Mouse (Mus musculus): ENCODE measurements around the gene Ptpre. TPM values are rescaled to one million over a fixed set of nuclear protein-coding genes. Genes with fewer than 3 reads are reported as not detected.
"Not testable (repeated sequence)": the region's sequence is repeated elsewhere in the genome, so short reads cannot be mapped to it uniquely, and the experiment has no call there.

Ptpre gene
- polyA plus RNA-seq (2014; fragmentation: Nextera tagmentation; extraction: Ambion mirVana), result 2.3 and 2.7 TPM in 2 replicates

GRCm38 (mm10) chr7:135537341-135537901, at the start of gene Ptpre:
Gene Ptpre (plus strand): TSS chr7:135537481.
- peak within 1 kb of the TSS; percentile 63 for H3K4me3 ChIP-seq (ENCODE audit: low read depth, low read length)
- no peak within 1 kb of the TSS; the same call in 1 of the 2 replicates for H3K9ac ChIP-seq (replicated peaks; ENCODE audit: low read depth, low read length)
- H3K27me3 ChIP-seq (ENCODE audit: control insufficient read depth, insufficient read depth, low read length), result peaks cover 5% of the 10 kb centered on the region; the same call in 1 of the 2 replicates
- no peaks in the 10 kb centered on the region for H3K36me3 ChIP-seq (ENCODE audit: control insufficient read depth, insufficient read depth, low read length)
- H3K4me2 ChIP-seq (replicated peaks; ENCODE audit: low read depth, low read length), result peak within 1 kb of the TSS; percentile 99
- no peaks in the 10 kb centered on the region for H3K4me1 ChIP-seq (ENCODE audit: control insufficient read depth, insufficient read depth, low read length)
- WGBS, result 5% methylated on average over 28 of the region's 28 CpGs
- H3K9me3 ChIP-seq (ENCODE audit: control insufficient read depth, low read depth, low read length), result no peaks in the 10 kb centered on the region
- H3K27ac ChIP-seq (ENCODE audit: low read length), result no peak within 1 kb of the TSS
- ATAC-seq (ENCODE audit: insufficient number of reproducible peaks, insufficient read depth, low FRiP score, low read depth), result peak; percentile 94

- no peaks in the 10 kb centered on the region for H3K27me3 ChIP-seq (ENCODE audit: control insufficient read depth, insufficient read depth, low read length)
- H3K9ac ChIP-seq (replicated peaks; ENCODE audit: low read depth, low read length), result no peak overlapping the region
- no peak for ATAC-seq (ENCODE audit: insufficient number of reproducible peaks, insufficient read depth, low FRiP score, low read depth)
- no peak overlapping the region for H3K27ac ChIP-seq (ENCODE audit: low read length)
- H3K4me1 ChIP-seq (ENCODE audit: control insufficient read depth, insufficient read depth, low read length), result no peaks in the 10 kb centered on the region
- no peak overlapping the region for H3K4me2 ChIP-seq (replicated peaks; ENCODE audit: low read depth, low read length)
- H3K4me3 ChIP-seq (ENCODE audit: low read depth, low read length), result no peak overlapping the region
- H3K9me3 ChIP-seq (ENCODE audit: control insufficient read depth, low read depth, low read length), result no peaks in the 10 kb centered on the region
- no peaks in the 10 kb centered on the region for H3K36me3 ChIP-seq (ENCODE audit: control insufficient read depth, insufficient read depth, low read length)
- 69% methylated on average over 6 of the region's 6 CpGs for WGBS
Observed at GRCm38 (mm10) chr7:135488214-135488810, 49.0 kb upstream of the Ptpre start.

- ATAC-seq (ENCODE audit: insufficient number of reproducible peaks, insufficient read depth, low FRiP score, low read depth), result no peak
- no peaks in the 10 kb centered on the region for H3K36me3 ChIP-seq (ENCODE audit: control insufficient read depth, insufficient read depth, low read length)
- H3K4me2 ChIP-seq (replicated peaks; ENCODE audit: low read depth, low read length), result no peak overlapping the region
- H3K4me3 ChIP-seq (ENCODE audit: low read depth, low read length), result no peak overlapping the region
- 76% methylated on average over 9 of the region's 9 CpGs for WGBS
- H3K9ac ChIP-seq (replicated peaks; ENCODE audit: low read depth, low read length), result no peak overlapping the region
- no peaks in the 10 kb centered on the region for H3K9me3 ChIP-seq (ENCODE audit: control insufficient read depth, low read depth, low read length)
- no peak overlapping the region for H3K27ac ChIP-seq (ENCODE audit: low read length)
- H3K27me3 ChIP-seq (ENCODE audit: control insufficient read depth, insufficient read depth, low read length), result no peaks in the 10 kb centered on the region
- H3K4me1 ChIP-seq (ENCODE audit: control insufficient read depth, insufficient read depth, low read length), result no peaks in the 10 kb centered on the region
Observed at GRCm38 (mm10) chr7:135489724-135490499, 47.4 kb upstream of the Ptpre start.

GRCm38 (mm10) chr7:135490500-135490886, 46.8 kb upstream of the Ptpre start:
- no peak overlapping the region for H3K9ac ChIP-seq (replicated peaks; ENCODE audit: low read depth, low read length)
- H3K4me1 ChIP-seq (ENCODE audit: control insufficient read depth, insufficient read depth, low read length), result no peaks in the 10 kb centered on the region
- WGBS, result 54% methylated on average over 8 of the region's 8 CpGs
- no peaks in the 10 kb centered on the region for H3K36me3 ChIP-seq (ENCODE audit: control insufficient read depth, insufficient read depth, low read length)
- H3K27me3 ChIP-seq (ENCODE audit: control insufficient read depth, insufficient read depth, low read length), result no peaks in the 10 kb centered on the region
- no peak overlapping the region for H3K4me3 ChIP-seq (ENCODE audit: low read depth, low read length)
- no peaks in the 10 kb centered on the region for H3K9me3 ChIP-seq (ENCODE audit: control insufficient read depth, low read depth, low read length)
- no peak for ATAC-seq (ENCODE audit: insufficient number of reproducible peaks, insufficient read depth, low FRiP score, low read depth)
- no peak overlapping the region for H3K27ac ChIP-seq (ENCODE audit: low read length)
- no peak overlapping the region for H3K4me2 ChIP-seq (replicated peaks; ENCODE audit: low read depth, low read length)

GRCm38 (mm10) chr7:135495303-135495702, 42.0 kb upstream of the Ptpre start:
- Histone ChIP-seq H3K27ac (ENCODE audit: low read length) (no peak overlapping the region), H3K4me1 (ENCODE audit: control insufficient read depth, insufficient read depth, low read length) (no peaks in the 10 kb centered on the region), H3K36me3 (ENCODE audit: control insufficient read depth, insufficient read depth, low read length) (no peaks in the 10 kb centered on the region), H3K9ac (replicated peaks; ENCODE audit: low read depth, low read length) (no peak overlapping the region), H3K4me3 (ENCODE audit: low read depth, low read length) (no peak overlapping the region), H3K27me3 (ENCODE audit: control insufficient read depth, insufficient read depth, low read length) (no peaks in the 10 kb centered on the region), H3K9me3 (ENCODE audit: control insufficient read depth, low read depth, low read length) (no peaks in the 10 kb centered on the region), H3K4me2 (replicated peaks; ENCODE audit: low read depth, low read length) (no peak overlapping the region)
- no peak for ATAC-seq (ENCODE audit: insufficient number of reproducible peaks, insufficient read depth, low FRiP score, low read depth)
- WGBS, result 34% methylated on average over 3 of the region's 3 CpGs

- Histone ChIP-seq H3K4me3 (ENCODE audit: low read depth, low read length) (no peak overlapping the region), H3K27ac (ENCODE audit: low read length) (no peak overlapping the region), H3K27me3 (ENCODE audit: control insufficient read depth, insufficient read depth, low read length) (no peaks in the 10 kb centered on the region), H3K36me3 (ENCODE audit: control insufficient read depth, insufficient read depth, low read length) (no peaks in the 10 kb centered on the region), H3K4me1 (ENCODE audit: control insufficient read depth, insufficient read depth, low read length) (no peaks in the 10 kb centered on the region), H3K4me2 (replicated peaks; ENCODE audit: low read depth, low read length) (no peak overlapping the region), H3K9ac (replicated peaks; ENCODE audit: low read depth, low read length) (no peak overlapping the region), H3K9me3 (ENCODE audit: control insufficient read depth, low read depth, low read length) (no peaks in the 10 kb centered on the region)
- whole genome bisulfite sequencing, result 66% methylated on average over 2 of the region's 3 CpGs
- no peak for ATAC-seq (ENCODE audit: insufficient number of reproducible peaks, insufficient read depth, low FRiP score, low read depth)
Observed at GRCm38 (mm10) chr7:135498565-135499186, 38.6 kb upstream of the Ptpre start.

GRCm38 (mm10) chr7:135499403-135499802, 37.9 kb upstream of the Ptpre start:
- WGBS, result 63% methylated on average over 2 of the region's 2 CpGs
- no peaks in the 10 kb centered on the region for H3K27me3 ChIP-seq (ENCODE audit: control insufficient read depth, insufficient read depth, low read length)
- H3K9ac ChIP-seq (replicated peaks; ENCODE audit: low read depth, low read length), result no peak overlapping the region
- H3K4me3 ChIP-seq (ENCODE audit: low read depth, low read length), result no peak overlapping the region
- H3K4me2 ChIP-seq (replicated peaks; ENCODE audit: low read depth, low read length), result no peak overlapping the region
- no peak overlapping the region for H3K27ac ChIP-seq (ENCODE audit: low read length)
- no peaks in the 10 kb centered on the region for H3K9me3 ChIP-seq (ENCODE audit: control insufficient read depth, low read depth, low read length)
- H3K36me3 ChIP-seq (ENCODE audit: control insufficient read depth, insufficient read depth, low read length), result no peaks in the 10 kb centered on the region
- H3K4me1 ChIP-seq (ENCODE audit: control insufficient read depth, insufficient read depth, low read length), result no peaks in the 10 kb centered on the region
- no peak for ATAC-seq (ENCODE audit: insufficient number of reproducible peaks, insufficient read depth, low FRiP score, low read depth)

GRCm38 (mm10) chr7:135506506-135506905, 30.8 kb upstream of the Ptpre start:
- H3K4me1 ChIP-seq (ENCODE audit: control insufficient read depth, insufficient read depth, low read length); H3K27me3 ChIP-seq (ENCODE audit: control insufficient read depth, insufficient read depth, low read length); H3K36me3 ChIP-seq (ENCODE audit: control insufficient read depth, insufficient read depth, low read length); H3K4me2 ChIP-seq (replicated peaks; ENCODE audit: low read depth, low read length); H3K27ac ChIP-seq (ENCODE audit: low read length); ATAC-seq (ENCODE audit: insufficient number of reproducible peaks, insufficient read depth, low FRiP score, low read depth); H3K4me3 ChIP-seq (ENCODE audit: low read depth, low read length); H3K9ac ChIP-seq (replicated peaks; ENCODE audit: low read depth, low read length); H3K9me3 ChIP-seq (ENCODE audit: control insufficient read depth, low read depth, low read length): not testable (repeated sequence)
- 95% methylated on average over 5 of the region's 5 CpGs for WGBS
